Mouse (Mus musculus) forebrain, embryonic 13.5 days (tissue): ENCODE data around the gene Slco3a1. TPM values are rescaled to one million over a fixed set of nuclear protein-coding genes. Genes with fewer than 3 reads are reported as not detected.
"Not testable (repeated sequence)": the region's sequence is repeated elsewhere in the genome, so short reads cannot be mapped to it uniquely, and the experiment has no call there.

ENCODE experiments used
- ATAC-seq: fragments of 200-750 bp; cut with Nextera tagmentation; 2 replicates; pipeline ENCODE4 v1.8.0; 2017
- H3K27ac ChIP-seq: fragments of 300-500 bp; sonication (generic); 2 replicates; pipeline ENCODE4 v1.5.1; 2015; ENCODE audit warnings: inconsistent platforms, mild to moderate bottlenecking, moderate library complexity
- H3K27me3 ChIP-seq: fragments of 300-500 bp; sonication (generic); 2 replicates; pipeline ENCODE4 v1.6.1; 2015; ENCODE audit warnings: mild to moderate bottlenecking, inconsistent platforms
- H3K36me3 ChIP-seq: fragments of 300-500 bp; sonication (generic); 2 replicates; pipeline ENCODE4 v1.6.1; 2015; ENCODE audit warnings: mild to moderate bottlenecking, inconsistent platforms; ENCODE audit not compliant: poor library complexity, severe bottlenecking
- H3K4me1 ChIP-seq: fragments of 300-500 bp; sonication (generic); 2 replicates; pipeline ENCODE4 v1.6.1; 2015; ENCODE audit warnings: inconsistent platforms
- H3K4me2 ChIP-seq: fragments of 300-500 bp; sonication (generic); 2 replicates; pipeline ENCODE4 v1.6.1; 2015; ENCODE audit warnings: inconsistent platforms, mild to moderate bottlenecking, moderate library complexity
- H3K4me3 ChIP-seq: fragments of 300-500 bp; sonication (generic); 2 replicates; pipeline ENCODE4 v1.5.1; 2015; ENCODE audit warnings: mild to moderate bottlenecking, inconsistent platforms
- H3K9ac ChIP-seq: fragments of 300-500 bp; sonication (generic); 2 replicates; pipeline ENCODE4 v1.6.1; 2015; ENCODE audit warnings: mild to moderate bottlenecking, inconsistent platforms
- H3K9me3 ChIP-seq: fragments of 300-500 bp; sonication (generic); replicated peaks from 2 replicates; pipeline ENCODE4 v1.6.1; 2016; ENCODE audit warnings: inconsistent platforms
- WGBS: fragments of 180-500 bp; shearing (Covaris S2); methylation state at CpG from one replicate; pipeline ENCODE4 v1.1.7; 2015; 5-methylcytosine and 5-hydroxymethylcytosine counted together
- polyA plus RNA-seq: library from polyadenylated mRNA; unstranded; fragments of >200 nt; fragmentation: Nextera tagmentation; extraction: Ambion mirVana; gene quantifications from 2 replicates; pipeline ENCODE4 v1.2.1, GENCODE M21; 2015

Gene Slco3a1
- polyA plus RNA-seq, 1 experiment from 2014 or later = 14.0 TPM

GRCm38 (mm10) chr7:74422002-74422401, 132.6 kb downstream of the Slco3a1 start:
- Histone ChIP-seq H3K4me3 (no peak overlapping the region), H3K4me2 (no peak overlapping the region), H3K4me1 (peaks cover 35% of the 10 kb centered on the region), H3K36me3 (no peaks in the 10 kb centered on the region), H3K9me3 (no peaks in the 10 kb centered on the region), H3K9ac (no peak overlapping the region), H3K27me3 (no peaks in the 10 kb centered on the region), H3K27ac (no peak overlapping the region)
- ATAC-seq = 0 out of 2 replicates have a peak, but pooled peaks have one; percentile 9
- 66% methylated on average over 13 of the region's 13 CpGs for WGBS

GRCm38 (mm10) chr7:74421591-74421990, 133.0 kb downstream of the Slco3a1 start:
- 68% methylated on average over 2 of the region's 2 CpGs for WGBS

GRCm38 (mm10) chr7:74419706-74420105, 134.9 kb downstream of the Slco3a1 start:
- no peak for ATAC-seq
- Histone ChIP-seq H3K4me3 (no peak overlapping the region), H3K4me2 (no peak overlapping the region), H3K36me3 (no peaks in the 10 kb centered on the region), H3K9ac (no peak overlapping the region), H3K9me3 (no peaks in the 10 kb centered on the region), H3K27me3 (no peaks in the 10 kb centered on the region), H3K27ac (no peak overlapping the region), H3K4me1 (peaks cover 35% of the 10 kb centered on the region)
- WGBS = 85% methylated on average over 4 of the region's 4 CpGs

More at GRCm38 (mm10) chr7:74421591-74421990, 133.0 kb downstream of the Slco3a1 start:
- Histone ChIP-seq H3K9me3 (no peaks in the 10 kb centered on the region), H3K4me2 (no peak overlapping the region), H3K4me1 (peaks cover 35% of the 10 kb centered on the region), H3K27me3 (no peaks in the 10 kb centered on the region), H3K27ac (no peak overlapping the region), H3K36me3 (no peaks in the 10 kb centered on the region), H3K9ac (no peak overlapping the region), H3K4me3 (no peak overlapping the region)
- ATAC-seq = no peak

GRCm38 (mm10) chr7:74417009-74417408, 137.6 kb downstream of the Slco3a1 start:
- no peak for ATAC-seq
- Histone ChIP-seq H3K27me3 (no peaks in the 10 kb centered on the region), H3K9me3 (no peaks in the 10 kb centered on the region), H3K27ac (no peak overlapping the region), H3K9ac (no peak overlapping the region), H3K4me3 (no peak overlapping the region), H3K4me1 (peaks cover 26% of the 10 kb centered on the region), H3K4me2 (no peak overlapping the region), H3K36me3 (no peaks in the 10 kb centered on the region)
- 84% methylated on average over 6 of the region's 6 CpGs for WGBS

- Histone ChIP-seq H3K36me3 (no peaks in the 10 kb centered on the region), H3K9me3 (no peaks in the 10 kb centered on the region), H3K4me3 (no peak overlapping the region), H3K27me3 (no peaks in the 10 kb centered on the region), H3K4me2 (no peak overlapping the region), H3K9ac (no peak overlapping the region), H3K4me1 (peaks cover 18% of the 10 kb centered on the region), H3K27ac (no peak overlapping the region)
- WGBS = 91% methylated on average over 6 of the region's 6 CpGs
- ATAC-seq = no peak
Observed at GRCm38 (mm10) chr7:74415241-74415640, 139.3 kb downstream of the Slco3a1 start.

GRCm38 (mm10) chr7:74413738-74414716, 140.6 kb downstream of the Slco3a1 start:
- no peaks in the 10 kb centered on the region for H3K36me3 ChIP-seq
- WGBS = 38% methylated on average over 9 of the region's 9 CpGs
- no peak overlapping the region for H3K4me3 ChIP-seq
- H3K27ac ChIP-seq = peak overlapping the region; percentile 37
- no peaks in the 10 kb centered on the region for H3K27me3 ChIP-seq
- peak; percentile 66 for ATAC-seq
- no peaks in the 10 kb centered on the region for H3K9me3 ChIP-seq
- no peak overlapping the region for H3K9ac ChIP-seq
- peaks cover 18% of the 10 kb centered on the region for H3K4me1 ChIP-seq
- no peak overlapping the region for H3K4me2 ChIP-seq

- no peak for ATAC-seq
- 56% methylated on average over 13 of the region's 13 CpGs for WGBS
- Histone ChIP-seq H3K27me3 (no peaks in the 10 kb centered on the region), H3K4me3 (no peak overlapping the region), H3K9me3 (no peaks in the 10 kb centered on the region), H3K4me2 (no peak overlapping the region), H3K27ac (no peak overlapping the region), H3K36me3 (no peaks in the 10 kb centered on the region), H3K9ac (no peak overlapping the region), H3K4me1 (peaks cover 16% of the 10 kb centered on the region)
Observed at GRCm38 (mm10) chr7:74408601-74409323, 145.8 kb downstream of the Slco3a1 start.

GRCm38 (mm10) chr7:74407851-74408250, 146.7 kb downstream of the Slco3a1 start:
- not testable (repeated sequence) for H3K4me2 ChIP-seq, H3K9me3 ChIP-seq

GRCm38 (mm10) chr7:74399729-74400128, 154.9 kb downstream of the Slco3a1 start:
- WGBS = 95% methylated on average over 6 of the region's 6 CpGs
- ATAC-seq = no peak
- no peak overlapping the region for H3K4me2 ChIP-seq

More at GRCm38 (mm10) chr7:74407851-74408250, 146.7 kb downstream of the Slco3a1 start:
- not testable (repeated sequence) for H3K27ac ChIP-seq, H3K36me3 ChIP-seq, H3K4me1 ChIP-seq, ATAC-seq, H3K27me3 ChIP-seq, H3K4me3 ChIP-seq, H3K9ac ChIP-seq

GRCm38 (mm10) chr7:74399154-74399553, 155.4 kb downstream of the Slco3a1 start:
- H3K9ac ChIP-seq = no peak overlapping the region
- WGBS = 92% methylated on average over 4 of the region's 4 CpGs
- no peaks in the 10 kb centered on the region for H3K4me1 ChIP-seq
- no peaks in the 10 kb centered on the region for H3K27me3 ChIP-seq
- H3K36me3 ChIP-seq = no peaks in the 10 kb centered on the region
- H3K9me3 ChIP-seq = no peaks in the 10 kb centered on the region
- H3K4me2 ChIP-seq = no peak overlapping the region
- ATAC-seq = no peak
- no peak overlapping the region for H3K4me3 ChIP-seq
- no peak overlapping the region for H3K27ac ChIP-seq

More at GRCm38 (mm10) chr7:74399729-74400128, 154.9 kb downstream of the Slco3a1 start:
- Histone ChIP-seq H3K36me3 (no peaks in the 10 kb centered on the region), H3K27me3 (no peaks in the 10 kb centered on the region), H3K4me3 (no peak overlapping the region), H3K9me3 (no peaks in the 10 kb centered on the region), H3K27ac (no peak overlapping the region), H3K9ac (no peak overlapping the region), H3K4me1 (no peaks in the 10 kb centered on the region)

GRCm38 (mm10) chr7:74398326-74398725, 156.3 kb downstream of the Slco3a1 start:
- Histone ChIP-seq H3K27me3 (no peaks in the 10 kb centered on the region), H3K4me3 (no peak overlapping the region), H3K27ac (no peak overlapping the region), H3K9me3 (no peaks in the 10 kb centered on the region), H3K36me3 (no peaks in the 10 kb centered on the region), H3K4me2 (no peak overlapping the region), H3K9ac (no peak overlapping the region), H3K4me1 (no peaks in the 10 kb centered on the region)
- ATAC-seq = no peak
- 82% methylated on average over 2 of the region's 2 CpGs for WGBS

- Histone ChIP-seq H3K4me3 (no peak overlapping the region), H3K27ac (no peak overlapping the region), H3K4me1 (peaks cover 3% of the 10 kb centered on the region), H3K36me3 (no peaks in the 10 kb centered on the region), H3K9ac (no peak overlapping the region), H3K4me2 (no peak overlapping the region), H3K27me3 (no peaks in the 10 kb centered on the region), H3K9me3 (no peaks in the 10 kb centered on the region)
- ATAC-seq = no peak
- 86% methylated on average over 5 of the region's 5 CpGs for WGBS
Observed at GRCm38 (mm10) chr7:74391451-74391873, 163.1 kb downstream of the Slco3a1 start.
